Mouse (Mus musculus): ENCODE measurements at regions not wholly inside any gene's neighbourhood (a gene's known extent, or its start where the extent isn't known, plus 50 kb on each side); places are given as distances from the start of the nearest gene placed in this dataset.

DNA sequence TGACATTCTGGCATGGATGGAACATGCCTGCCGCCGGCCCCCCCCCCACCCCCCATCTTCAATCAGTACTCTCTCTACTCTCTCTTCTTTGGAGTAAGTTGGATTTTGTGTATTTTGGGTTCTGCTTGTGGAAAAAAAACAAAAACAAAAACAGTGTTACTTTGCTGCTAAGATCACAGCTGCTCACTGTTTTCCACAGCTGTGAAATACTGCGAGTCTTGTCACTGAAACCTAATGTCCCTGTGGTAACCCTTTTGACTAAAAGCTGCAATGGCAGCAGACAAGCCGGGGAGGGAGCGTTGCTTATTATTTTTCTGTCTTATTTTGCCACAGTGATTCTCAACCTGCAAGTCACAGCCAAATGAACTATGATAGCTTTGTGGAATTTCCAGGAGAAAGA is 51.3 kb upstream of the Frmd6 start:
- DNase-seq, result no peak

DNA sequence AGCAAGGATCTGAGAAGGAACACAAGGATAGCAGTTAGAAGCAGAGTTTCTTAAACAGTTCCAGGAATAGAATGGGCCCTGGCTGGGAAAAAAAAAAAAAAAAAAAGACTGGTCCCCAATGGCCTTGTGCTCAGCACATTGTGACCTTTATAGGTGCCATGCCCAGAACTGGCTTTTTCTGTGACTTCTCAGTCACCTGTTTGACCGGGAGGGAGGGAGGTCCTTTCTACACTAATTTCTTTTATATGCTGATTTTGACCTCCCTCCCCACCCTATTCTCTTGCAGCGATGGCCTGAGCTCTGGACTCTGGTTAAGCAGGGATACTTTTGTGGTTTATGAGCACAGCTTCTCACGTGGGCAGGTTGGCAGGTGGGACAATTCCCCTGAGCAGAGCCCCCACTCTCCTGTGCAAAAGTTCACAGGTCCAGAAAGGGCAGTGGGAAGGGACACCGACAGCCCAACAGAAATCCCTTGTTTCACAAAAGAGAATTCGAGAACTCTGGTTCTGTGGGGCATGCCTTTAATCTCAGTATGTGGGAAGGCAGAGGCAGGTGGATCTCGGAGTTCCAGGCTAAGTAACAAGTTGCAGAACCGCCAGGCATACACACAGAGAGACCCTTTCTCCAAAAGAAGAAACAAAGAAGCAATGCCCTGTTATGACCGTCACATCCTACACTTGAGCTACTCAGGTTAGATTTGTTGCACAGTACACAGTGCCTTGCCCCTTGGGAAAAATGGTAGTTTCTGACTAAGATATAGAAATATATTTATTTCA is 50.3 kb upstream of the Frmd6 start:
- DNase-seq, result no peak
